Mouse (Mus musculus): ENCODE data around the gene Sema3f.

Gene Sema3f

DNA sequence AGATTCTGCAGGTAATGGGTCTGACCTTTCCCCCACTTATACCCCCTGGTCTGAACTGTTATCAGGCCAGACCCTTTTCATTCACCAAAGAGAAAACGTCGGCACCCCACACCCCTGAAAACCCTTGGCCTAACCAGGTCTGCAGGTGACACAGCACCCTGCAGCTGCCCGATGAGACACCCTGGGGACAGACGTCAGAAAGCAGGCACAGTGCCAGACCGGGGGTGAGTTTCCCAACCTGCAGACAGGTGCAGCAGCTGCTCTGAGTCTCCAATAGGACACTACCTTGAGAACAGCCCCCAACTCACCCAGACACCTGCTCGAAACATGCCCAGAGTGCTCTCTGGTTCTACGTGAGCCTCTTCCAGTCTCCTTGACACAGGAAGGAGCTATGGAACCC, 21.3 kb downstream of the Sema3f start:
- no peak for DNase-seq

DNA sequence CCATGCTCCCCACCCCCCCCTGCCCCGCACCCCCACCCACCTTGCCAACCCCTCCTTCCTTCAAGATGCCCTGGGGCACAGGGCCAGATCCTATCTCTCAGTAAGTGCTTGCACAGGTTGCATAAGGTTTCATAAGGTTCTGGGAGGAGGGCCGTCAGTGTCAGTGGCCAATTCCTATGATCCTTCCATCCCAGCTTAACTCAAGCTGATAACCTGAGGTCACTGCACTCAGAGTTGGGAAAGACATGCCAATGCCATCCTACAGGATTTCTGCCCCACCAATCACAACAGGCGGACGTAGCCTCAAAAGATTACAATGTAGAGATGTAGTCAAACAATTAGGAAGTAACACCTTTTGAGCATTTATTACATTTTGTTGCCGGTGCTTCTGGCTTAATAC, 21.9 kb downstream of the Sema3f start:
- no peak for DNase-seq

DNA sequence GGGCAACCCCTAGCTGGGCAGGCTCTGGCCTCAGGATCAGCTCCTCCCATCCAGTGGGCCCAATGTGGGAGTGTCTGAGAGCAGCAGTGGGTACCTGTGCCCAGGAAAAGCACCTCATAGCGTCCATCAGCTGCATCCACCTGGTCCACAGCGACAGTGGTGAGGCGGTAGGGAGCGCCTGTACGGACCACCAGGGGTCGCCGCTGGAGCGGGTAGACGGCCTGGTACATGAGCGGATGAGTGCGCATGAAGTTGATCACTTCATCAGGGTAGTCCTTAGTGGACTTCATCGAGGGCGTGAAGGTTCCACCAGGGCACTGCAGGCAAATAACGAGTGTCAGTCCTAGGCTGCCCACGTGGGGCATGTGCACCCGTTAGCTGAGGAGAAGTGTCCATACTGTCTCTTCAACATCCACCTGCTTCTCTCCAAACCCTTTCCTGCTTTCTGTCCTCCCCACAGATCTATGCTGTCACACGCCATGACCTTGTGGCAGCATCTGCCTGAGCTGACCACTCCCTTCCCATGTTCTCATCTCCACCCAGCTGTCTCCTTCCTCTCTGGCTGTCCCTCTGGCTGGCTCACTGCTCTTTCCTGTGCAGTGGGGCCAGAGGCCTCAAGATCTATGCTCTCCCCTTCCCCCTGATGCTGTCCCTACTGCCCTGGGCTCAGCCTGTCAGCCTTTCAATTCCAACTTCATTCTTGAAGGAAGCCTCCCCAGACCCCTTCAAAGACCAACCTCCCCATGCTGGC, 24.9 kb downstream of the Sema3f start:
- DNase-seq: peak; percentile 70

DNA sequence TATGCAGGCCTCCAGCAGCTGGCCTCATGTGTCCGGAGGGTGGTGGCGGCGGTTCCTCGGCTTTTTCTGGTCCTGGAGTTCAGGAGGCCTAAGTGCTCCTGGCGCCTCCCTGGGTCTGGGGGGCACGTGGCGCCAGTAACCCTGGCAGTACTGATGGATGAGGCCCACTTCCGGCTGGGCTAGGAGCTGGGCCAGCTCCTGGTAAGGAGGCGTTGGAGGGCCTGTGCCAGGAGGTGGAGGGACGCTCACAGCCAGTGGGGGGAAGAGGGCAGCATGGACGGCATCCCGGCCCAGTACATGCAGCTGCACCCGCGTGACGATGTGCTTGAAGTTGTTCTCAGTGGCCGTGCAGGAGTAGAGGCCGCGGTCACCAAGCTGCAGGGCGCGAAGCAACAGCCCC, 27.9 kb downstream of the Sema3f start:
- DNase-seq: no peak

- no peak for DNase-seq
These were observed 30.8 kb downstream of the Sema3f start, which contains the start of gene Gnat1 for GRCm38 (mm10) chr9:107679501-107679900. TSS of gene Gnat1 (minus strand) at chr9:107679712.

GRCm38 (mm10) chr9:107678861-107679260, 31.4 kb downstream of the Sema3f start:
- DNase-seq: no peak

- peak; percentile 88 for DNase-seq
These were observed 32.3 kb downstream of the Sema3f start for GRCm38 (mm10) chr9:107677819-107678526.

DNA sequence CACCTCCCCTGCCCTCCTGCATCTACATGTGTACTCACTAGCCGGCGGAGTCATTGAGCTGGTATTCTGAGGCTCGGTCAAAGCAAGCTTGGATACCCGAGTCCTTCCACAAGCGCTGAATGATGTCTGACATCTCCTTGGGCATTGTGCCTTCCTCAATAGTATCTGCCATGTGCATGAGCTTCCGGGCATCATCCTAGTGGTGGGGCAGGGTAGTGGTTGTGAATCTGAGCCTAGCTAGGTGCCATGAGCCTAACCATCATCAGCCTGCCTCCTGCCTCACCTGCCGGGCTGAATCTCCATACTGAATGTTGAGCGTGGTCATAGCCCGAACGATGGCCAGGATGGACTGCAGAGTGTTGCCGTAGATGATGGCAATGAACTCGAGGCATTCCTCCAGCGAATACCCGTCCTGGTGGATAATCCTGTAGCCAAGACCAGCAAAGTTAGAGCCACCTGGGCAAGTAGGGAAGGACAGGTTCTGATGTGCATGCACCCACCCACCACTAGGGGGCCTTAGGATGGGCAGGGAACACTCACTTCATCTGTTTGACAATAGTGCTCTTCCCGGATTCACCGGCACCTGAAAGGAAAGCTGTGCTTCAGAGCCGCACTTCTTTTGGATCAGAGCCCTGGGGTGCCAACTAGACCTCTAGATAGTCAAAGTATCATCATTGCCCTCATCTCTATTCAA, 33.0 kb downstream of the Sema3f start:
- no peak for DNase-seq

GRCm38 (mm10) chr9:107676302-107676701, 34.0 kb downstream of the Sema3f start:
- no peak for DNase-seq

GRCm38 (mm10) chr9:107675671-107676301, 34.5 kb downstream of the Sema3f start:
- DNase-seq: peak; percentile 79

- DNase-seq: no peak
These were observed 35.5 kb downstream of the Sema3f start for GRCm38 (mm10) chr9:107674609-107675429.

GRCm38 (mm10) chr9:107670259-107670658, 40.0 kb downstream of the Sema3f start:
- no peak for DNase-seq

DNA sequence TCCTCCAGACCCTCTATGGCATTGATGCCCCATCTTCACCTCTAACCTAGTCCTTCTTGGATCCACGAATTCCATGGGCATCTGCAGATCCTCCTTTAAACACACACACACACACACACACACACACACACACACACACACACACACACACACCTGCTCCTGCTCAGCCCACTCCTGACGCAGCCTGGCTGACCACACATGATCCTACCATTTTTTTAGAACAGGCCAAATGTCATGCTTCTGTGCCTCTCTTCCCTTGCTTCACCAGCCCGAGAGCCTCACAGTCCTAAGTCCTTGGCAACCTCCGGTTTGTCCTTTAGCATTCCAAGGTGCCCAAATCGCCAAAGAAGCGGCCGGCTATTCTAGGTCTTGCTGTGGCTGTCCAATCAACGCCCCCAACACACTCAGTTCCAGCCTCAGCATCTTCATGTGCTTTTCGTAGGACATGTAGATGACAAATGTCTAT, 40.8 kb downstream of the Sema3f start, which contains the start of gene Slc38a3:
Slc38a3 (minus strand) TSS at position 51 of the 466 bp plus-strand sequence.
- DNase-seq: no peak

- DNase-seq: no peak
These were observed 41.4 kb downstream of the Sema3f start for GRCm38 (mm10) chr9:107668916-107669315.

GRCm38 (mm10) chr9:107668011-107668410, 42.3 kb downstream of the Sema3f start:
- no peak for DNase-seq

DNA sequence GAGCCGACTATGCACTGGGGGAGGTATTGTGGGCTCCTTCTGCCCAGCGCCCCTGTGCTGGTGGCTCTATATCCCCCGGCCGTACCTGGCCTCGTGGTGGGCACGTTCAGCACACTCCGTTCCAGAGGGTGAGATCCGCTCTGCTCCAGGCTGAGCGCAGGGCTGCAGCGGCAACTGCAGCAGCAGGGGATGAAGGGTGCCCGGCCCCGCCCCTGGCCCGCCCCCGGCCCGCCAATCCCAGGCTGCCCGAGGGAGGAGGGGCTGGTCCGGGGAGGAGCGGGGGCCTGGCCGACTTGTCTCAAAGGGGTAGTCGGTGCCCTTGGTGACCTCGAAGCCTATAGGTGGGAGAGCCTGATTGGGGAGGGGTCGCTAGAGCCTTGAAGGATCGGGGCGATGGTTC, 43.1 kb downstream of the Sema3f start:
- peak; percentile 51 for DNase-seq

DNA sequence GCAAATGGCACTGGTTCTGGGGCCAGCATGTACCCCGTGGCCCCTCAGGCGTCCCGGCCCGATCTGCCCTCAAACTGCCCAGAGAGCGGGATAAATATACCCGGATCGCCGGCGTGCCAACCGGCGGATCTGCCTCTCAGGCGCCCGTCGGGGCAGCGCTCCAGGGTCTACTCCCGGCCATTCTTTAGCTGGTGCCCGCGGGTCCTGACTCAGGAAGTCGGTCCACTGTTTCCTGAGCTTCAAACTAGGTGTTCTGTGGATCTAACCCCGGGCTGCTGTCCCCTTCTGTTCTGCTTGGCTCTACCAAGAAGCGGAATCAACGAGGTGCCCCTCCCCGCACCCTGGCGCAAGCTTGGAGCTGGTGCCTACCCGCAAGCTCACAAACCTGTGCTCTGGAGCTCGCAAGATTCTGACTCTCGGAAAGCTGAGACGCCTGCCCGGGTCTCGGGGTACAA, 43.5 kb downstream of the Sema3f start:
- no peak for DNase-seq

GRCm38 (mm10) chr9:107665308-107665707, 45.0 kb downstream of the Sema3f start:
- no peak for DNase-seq

- no peak for DNase-seq
These were observed 46.8 kb downstream of the Sema3f start for GRCm38 (mm10) chr9:107663525-107663924.

DNA sequence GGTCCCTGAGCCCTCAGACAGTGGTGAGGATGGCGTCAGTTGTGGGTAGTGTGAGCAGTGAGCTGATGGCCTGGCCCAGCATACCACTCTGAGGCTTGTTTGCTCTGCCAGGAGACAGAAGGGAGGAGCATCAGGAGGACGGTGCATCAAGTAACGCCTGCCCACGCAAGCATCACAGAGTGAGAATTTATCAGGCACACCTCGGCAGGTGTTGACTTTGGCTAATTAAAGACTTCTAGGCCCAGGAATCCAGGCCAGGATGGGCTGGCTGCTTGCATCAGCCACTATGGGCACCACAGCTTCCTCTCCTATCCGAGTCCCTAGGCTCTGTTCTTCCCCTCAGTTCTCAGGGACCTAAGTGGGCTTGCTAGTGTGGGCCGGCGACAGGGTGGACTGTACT, 47.9 kb downstream of the Sema3f start:
- no peak for DNase-seq

DNA sequence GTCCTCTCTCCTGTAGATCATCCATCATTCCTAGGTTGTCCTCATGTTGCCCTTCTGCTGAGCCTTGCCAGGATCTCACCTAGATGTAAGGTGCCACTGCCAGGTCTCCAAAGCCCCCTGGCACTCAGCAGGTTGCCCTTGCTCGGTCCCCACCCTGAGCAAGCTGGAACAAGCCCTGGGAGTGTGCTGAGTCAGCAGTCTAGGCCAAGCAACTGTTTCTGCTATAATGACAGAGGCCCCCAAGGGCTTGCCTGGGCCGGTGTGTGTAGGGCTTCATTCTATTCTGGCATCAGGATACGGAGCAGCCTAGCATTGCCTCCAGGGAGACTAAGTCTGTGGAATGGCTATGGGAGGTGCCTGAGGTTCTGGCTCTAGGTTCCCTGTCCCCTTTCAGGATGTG, 49.5 kb downstream of the Sema3f start:
- no peak for DNase-seq

DNA sequence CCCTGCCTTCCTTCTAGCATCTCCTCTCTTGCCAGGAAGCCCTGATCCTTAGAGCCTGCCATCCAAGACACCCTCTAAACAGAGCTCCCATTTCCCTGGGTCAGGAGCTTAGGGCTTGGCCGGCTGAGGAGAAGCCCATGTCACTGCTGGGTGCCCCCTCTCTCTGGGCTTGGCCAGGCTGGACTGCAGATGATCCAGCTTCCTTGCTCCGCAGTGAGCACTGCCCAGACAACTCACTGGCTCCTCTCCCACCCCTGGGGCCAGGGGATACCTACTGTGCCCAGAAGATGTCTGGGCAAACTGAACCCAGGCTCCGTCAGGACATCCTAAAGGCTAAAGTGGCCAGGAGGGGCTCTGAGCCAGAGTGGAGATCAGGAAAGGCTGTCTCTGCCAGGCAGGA, 50.3 kb downstream of the Sema3f start:
- no peak for DNase-seq

Data from lung, postnatal 14 days (tissue).